Mouse (Mus musculus) retina, embryonic 14.5 days (tissue): ENCODE results near the gene Rpl14.

Experiments
- DNase-seq: peaks from one replicate; pipeline ENCODE4 v3.0.0-alpha.2; 2015; ENCODE audit warnings: low spot score

Gene Rpl14

GRCm38 (mm10) chr9:120603512-120603908 lies 32.3 kb downstream of the Rpl14 start:
- DNase-seq = no peak

GRCm38 (mm10) chr9:120603956-120604355 lies 32.7 kb downstream of the Rpl14 start:
- DNase-seq = no peak

- DNase-seq = no peak
These were observed 39.8 kb downstream of the Rpl14 start for GRCm38 (mm10) chr9:120611055-120611454.

GRCm38 (mm10) chr9:120614059-120614458 lies 42.8 kb downstream of the Rpl14 start:
- DNase-seq = no peak

GRCm38 (mm10) chr9:120618101-120618500 lies 46.9 kb downstream of the Rpl14 start:
- DNase-seq = no peak

GRCm38 (mm10) chr9:120619347-120619708 lies 48.1 kb downstream of the Rpl14 start:
- DNase-seq = no peak

- DNase-seq = peak; percentile 93
These were observed 48.6 kb downstream of the Rpl14 start for GRCm38 (mm10) chr9:120619709-120620408.

GRCm38 (mm10) chr9:120620409-120620745 lies 49.1 kb downstream of the Rpl14 start:
- peak; percentile 58 for DNase-seq
